Mouse (Mus musculus): Measurements from ENCODE around the gene Cul9.
A peak's percentile ranks its signal among the peaks of the same experiment; 100 is the strongest.
"Not testable (repeated sequence)": the region's sequence is repeated elsewhere in the genome, so short reads cannot be mapped to it uniquely, and the experiment has no call there.

Gene Cul9

DNA sequence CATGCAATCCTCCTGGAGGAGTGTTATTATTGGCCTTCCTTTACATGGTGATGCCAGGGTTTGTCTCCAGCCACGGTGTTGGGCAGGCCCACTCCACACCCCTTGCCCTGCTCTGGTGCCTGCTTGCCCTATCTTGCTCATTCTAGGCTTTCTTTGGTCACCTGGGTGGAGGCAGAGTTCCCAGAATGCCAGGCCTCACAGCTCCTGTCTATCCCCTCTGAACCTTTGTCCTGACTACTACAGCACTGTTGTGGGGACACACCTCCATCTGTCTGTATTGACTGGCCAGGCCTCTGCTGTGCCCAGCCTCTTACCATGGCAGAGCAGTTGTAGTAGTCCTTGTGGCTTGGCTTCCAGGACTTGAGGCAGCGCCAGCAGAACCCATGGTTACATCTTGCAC is 43.4 kb downstream of the Cul9 start:
- no peak for DNase-seq (ENCODE audit: low spot score in 2 of 2)

DNA sequence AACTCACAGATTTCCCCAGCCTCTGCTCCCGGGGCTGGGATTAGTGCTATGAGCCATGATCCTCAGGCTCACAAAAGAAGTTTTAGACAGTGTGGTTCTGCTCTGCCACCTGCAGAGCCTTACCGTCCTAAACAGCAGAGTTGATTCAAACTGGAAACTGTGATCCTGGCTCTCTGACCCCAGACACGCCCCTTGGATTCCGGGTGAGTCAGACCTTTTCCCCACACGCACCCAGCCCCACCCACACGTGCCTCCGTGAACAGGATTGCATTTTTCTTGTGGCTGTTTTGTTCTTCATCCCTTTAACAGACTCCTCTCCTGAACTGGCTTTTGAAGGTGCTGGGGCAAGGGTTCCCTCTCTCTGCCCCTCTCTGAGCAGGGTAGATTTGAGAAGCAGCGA is 48.2 kb downstream of the Cul9 start:
- DNase-seq (ENCODE audit: low spot score in 2 of 2): no peak

DNA sequence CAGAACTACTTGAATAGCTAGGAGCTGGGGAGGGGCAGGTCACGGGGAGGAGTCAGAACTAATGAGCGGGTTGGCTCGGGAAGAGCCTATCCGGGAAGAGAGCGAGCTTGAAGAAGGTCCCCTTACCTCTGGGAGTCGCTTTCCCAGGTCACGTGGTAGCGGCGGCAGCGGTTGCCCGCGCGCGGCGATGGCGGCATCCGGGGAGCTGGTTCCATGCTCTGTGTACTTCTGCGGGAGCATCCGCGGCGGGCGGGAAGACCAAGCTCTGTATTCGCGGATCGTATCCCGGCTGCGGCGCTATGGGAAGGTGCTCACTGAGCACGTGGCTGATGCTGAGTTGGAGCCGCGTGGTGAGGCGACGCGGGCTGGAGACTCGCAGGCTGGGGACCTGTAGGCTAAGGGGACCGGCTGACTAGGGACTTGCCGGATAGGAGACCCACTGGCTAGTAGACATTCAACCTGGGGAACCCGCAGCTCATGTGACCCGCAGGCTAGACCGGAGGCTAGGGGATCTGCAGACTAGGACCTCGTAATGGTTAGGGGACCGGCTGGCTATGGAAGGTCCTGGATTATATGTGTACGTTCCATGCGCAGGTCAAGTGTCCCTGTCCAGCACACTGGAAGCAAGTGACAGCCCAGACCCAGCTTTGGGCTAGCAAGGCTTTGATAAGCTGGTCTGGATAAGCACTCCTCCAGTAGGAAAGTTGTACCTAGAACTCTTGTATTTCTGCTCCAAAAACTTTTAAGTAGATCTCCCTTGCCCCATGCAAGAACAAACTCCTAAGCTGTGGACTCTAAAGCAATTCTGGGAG is 49.4 kb downstream of the Cul9 start, which contains the start of gene Dnph1:
Dnph1 (plus strand) TSS at position 89 of the 812 bp plus-strand sequence.
- DNase-seq (ENCODE audit: low spot score in 2 of 2): peak; percentile 55 to 66

DNA sequence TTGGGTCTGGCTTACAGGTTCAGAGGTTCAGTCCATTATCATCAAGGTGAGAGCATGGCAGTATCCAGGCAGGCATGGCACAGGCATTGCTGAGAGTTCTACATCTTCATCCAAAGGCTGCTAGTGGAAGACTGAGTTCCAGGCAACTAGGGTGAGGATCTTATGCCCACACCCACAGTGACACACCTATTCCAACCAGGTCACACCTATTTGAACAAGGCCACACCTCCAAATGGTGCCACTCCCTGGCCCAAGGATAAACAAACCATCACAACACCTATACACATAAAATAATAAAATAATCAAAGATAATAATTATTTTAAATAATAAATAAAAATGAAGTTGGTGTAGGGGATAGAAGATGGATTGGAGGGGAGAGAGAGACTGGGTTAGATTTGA is 50.1 kb downstream of the Cul9 start:
- not testable (repeated sequence) for DNase-seq (ENCODE audit: low spot score in 2 of 2)

DNA sequence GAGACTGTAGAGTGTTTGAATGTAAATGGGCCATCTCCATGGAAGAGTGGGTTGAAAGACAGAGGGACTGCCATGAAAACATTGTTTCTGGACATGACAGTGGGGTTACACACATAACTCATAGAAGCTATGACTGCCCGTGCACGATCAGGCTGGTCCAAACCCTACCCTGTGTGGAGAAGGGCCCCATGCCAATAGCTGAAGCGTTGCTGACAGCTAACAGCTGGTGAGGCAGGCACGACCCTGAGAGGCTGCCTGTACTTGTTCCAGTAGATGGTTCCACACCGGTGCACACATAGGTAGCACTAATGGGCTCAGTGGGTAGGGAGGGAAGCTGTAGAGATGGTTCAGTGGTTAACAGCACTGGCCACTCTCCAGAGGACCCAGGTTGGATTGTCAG is 50.7 kb downstream of the Cul9 start:
- DNase-seq (ENCODE audit: low spot score in 2 of 2): no peak

DNA sequence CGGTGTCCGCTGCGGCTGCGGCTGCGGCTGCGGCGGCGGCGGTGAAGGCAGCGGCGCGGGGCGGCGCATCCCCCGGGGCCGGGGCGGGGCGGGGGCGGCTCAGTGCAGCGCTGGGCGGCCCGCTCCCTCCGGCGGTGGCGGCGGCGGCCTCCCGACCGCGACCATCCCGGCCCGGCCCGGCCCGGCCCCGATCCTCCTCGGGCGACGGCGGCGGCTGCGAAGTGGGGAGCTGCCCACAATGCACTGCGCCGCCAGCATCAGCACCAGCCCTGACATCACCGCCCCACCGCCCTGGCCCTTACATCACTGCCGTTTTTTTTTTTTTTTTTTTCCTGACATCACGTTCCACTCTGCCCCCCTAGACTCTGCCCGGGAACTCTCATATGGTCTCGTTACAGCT is 58.8 kb downstream of the Cul9 start, which contains the start of gene Ttbk1:
Ttbk1 (minus strand) TSS at position 245 of the 400 bp plus-strand sequence.
- DNase-seq (ENCODE audit: low spot score in 2 of 2): no peak

DNA sequence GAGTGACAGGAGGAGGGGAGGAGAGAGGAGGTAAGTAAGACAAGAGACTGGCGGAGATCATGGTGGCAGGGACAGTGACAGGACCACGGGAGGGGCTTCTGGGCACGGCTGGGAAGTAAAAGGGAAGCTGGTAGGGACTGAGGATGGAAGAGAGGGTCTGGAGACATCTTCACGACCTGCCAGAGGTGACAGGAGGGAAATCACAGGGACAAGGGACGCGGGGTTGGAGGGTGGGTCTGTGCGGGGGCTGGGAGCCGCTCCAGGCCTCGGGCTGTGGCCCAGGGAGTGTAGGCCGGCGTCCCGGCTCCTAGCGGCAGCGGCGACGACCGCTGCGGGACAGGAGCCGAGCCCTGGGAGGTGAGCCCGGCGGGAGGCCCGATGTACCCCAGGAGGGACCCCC is 59.2 kb downstream of the Cul9 start:
- no peak for DNase-seq (ENCODE audit: low spot score in 2 of 2)

DNA sequence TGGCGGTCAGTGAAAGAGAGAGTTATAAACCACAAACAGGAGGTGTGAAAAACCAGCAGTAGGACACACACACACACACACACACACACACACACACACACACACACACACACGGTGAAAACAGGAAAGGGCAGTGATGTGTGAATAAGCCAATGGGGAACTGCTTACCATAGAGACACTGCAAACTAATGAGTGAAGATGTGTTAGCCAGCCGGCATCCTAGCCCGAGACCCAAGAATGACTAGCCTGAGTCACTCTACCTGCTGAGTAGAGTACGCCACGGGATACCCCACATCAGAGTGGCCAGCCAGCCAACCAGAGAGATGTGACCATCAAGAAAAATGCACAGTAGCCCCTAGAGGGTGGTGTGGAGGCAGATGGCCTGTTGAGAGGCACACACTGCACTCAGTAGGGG is 61.7 kb downstream of the Cul9 start:
- DNase-seq (ENCODE audit: low spot score in 2 of 2): no peak

DNA sequence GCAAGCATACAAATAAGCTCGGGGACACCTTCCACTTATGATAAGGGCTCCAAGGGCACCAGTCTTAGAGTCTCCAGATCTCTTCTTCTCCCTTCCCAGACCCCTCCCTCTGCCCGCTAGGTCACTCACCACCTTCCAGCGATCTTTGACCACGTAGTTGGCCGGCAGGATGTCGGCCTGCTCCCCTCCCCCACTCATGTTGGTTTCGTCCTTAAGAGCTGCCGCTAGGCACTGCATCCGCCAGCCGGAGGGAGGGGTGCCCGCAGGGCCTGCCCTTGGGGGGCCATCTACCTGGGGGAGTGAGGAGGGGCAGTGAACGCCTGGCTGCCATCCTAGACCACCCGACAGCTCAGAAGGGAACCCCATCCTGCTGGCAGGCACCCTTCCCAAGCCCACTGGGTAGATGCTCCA is 62.2 kb downstream of the Cul9 start:
- no peak for DNase-seq (ENCODE audit: low spot score in 2 of 2)

DNA sequence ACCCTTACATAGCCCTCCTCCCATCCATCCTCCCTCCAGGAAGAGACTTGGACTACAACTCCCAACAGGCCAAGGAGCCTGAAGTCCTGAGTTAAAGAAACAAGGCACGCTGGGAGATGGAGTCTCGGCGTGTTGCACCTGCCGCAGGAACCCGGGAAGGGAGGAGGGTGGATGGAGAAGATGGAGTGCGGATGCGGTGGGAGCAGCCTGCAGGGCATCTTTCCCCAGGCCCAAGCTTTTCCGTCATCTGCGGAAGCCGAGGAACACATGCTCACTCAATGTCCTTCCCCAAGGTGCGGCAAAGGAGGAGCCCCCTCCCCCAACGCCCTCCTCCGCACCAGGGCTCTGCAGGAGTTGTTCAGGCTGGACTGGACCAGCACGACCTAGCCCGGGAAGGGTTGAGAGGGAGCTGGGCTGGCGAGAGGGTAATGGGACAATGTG is 62.6 kb downstream of the Cul9 start:
- DNase-seq (ENCODE audit: low spot score in 2 of 2): no peak

DNA sequence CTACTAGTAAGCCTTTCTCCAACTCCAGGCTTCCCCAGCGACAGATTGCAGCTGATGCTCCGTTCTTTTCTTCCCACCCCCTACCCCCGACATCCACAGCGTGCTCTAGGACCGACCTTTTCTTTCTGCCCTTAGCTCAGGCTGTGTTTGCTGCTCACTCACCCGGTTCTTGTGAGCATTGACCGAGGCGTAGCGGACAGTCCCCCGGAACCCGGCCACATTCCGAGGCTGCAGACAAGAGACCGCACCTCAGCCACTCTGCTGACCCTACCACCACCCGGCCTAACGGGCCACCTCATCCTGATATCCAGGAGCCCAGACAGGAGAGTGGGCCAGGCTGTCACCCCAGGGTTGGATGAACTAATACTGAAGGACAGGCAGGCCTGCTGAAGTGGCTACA is 68.9 kb downstream of the Cul9 start:
- no peak for DNase-seq (ENCODE audit: low spot score in 2 of 2)

DNA sequence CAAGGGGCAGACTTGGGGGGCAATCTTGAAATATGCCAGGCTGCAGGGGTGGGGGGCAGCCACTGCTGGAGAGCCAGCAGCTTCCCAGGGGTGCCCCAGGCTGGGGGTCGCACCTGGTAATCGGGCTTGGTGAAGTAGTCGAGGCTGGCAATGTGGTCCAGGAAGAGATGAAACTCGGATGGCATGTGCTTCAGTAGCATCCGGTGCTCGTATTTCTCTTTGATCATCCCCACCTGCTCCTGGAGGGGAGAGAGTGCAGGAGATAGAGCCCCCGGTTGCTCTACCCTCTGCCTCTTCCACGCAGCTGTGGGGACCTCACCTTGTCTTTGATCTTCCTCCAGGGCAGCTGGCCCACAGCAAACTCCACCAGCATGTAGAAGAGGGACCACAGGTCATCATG is 69.6 kb downstream of the Cul9 start:
- no peak for DNase-seq (ENCODE audit: low spot score in 2 of 2)

DNA sequence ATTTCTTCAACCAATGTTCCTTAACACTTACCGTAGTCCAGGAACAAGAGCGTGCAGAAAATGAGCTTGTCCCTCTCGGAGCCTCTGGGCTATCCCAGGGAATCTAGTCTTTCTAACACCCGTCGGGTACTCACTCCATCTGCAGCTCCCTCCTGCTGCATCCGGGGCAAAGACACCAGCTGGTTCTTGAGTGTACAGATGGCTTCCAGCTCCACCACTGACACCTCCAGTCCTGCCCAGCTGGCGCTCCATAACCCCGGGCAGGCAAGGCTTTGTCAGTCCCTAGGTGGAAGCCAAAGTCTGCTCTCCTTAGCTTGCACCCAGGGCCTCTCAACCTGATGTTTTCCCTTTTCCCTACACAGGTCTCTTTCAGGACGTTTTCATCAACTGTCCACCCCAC is 78.4 kb downstream of the Cul9 start:
- no peak for DNase-seq (ENCODE audit: low spot score in 2 of 2)

DNA sequence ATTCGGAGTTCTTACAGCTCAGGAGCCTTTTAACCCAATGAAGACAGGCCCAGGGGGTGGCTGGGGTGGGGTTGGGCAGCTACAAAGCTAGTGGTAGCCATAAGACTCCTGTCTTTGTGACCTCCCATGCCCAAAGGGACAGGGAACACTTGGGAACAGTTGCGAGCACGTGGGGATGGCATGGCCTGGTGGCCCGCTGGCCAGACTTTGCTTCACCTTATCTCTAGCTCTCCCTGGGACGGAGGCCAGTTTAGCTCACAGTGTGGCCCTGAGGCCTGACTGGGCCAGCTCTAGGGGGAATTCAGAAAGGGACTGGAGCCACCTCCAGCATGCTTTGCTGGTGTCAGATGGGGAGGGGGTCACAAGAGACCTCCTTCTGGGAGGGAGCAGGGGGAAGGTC is 84.0 kb downstream of the Cul9 start:
- DNase-seq (ENCODE audit: low spot score in 2 of 2): peak; percentile 72 to 76

DNA sequence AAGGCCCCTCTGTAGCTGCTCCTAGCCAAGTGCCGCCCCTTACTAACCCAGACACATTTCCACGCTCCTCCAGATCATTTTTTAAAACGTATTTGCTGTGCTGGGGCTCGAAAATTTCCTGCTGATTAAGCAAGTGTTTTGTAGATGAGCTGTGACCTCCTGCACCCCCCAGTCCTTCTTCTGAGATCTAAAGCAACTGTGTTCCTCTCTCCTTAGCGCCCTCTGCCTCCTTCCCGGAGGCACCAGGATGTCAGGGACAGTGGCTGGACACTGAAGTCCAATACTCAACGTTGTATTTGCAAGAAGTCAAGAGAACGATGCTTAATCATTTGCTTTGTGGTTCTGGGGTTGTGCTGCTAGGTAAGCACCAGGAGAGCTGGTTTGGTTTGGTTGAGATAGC is 84.8 kb downstream of the Cul9 start:
- no peak for DNase-seq (ENCODE audit: low spot score in 2 of 2)

DNA sequence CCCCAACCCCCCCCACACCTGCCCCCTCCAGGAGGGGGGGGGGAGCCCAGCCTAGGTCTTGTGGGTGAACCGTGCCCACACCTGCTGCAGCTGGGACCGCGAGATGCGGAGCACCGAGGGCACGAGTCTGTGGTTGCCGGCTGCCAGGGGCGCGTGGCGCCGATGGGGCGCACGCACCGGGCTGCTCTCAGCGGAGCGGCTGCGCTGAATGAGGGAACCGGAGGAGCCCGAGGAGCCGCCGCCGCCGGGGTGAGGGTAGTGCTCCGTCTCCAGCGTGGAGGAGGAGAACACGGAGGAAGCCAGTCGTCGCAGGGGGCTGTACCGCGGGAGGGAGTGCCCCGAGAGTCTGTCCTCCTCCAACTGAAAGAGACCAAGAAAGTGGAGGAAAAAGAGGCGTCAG is 85.5 kb downstream of the Cul9 start:
- DNase-seq (ENCODE audit: low spot score in 2 of 2): no peak

DNA sequence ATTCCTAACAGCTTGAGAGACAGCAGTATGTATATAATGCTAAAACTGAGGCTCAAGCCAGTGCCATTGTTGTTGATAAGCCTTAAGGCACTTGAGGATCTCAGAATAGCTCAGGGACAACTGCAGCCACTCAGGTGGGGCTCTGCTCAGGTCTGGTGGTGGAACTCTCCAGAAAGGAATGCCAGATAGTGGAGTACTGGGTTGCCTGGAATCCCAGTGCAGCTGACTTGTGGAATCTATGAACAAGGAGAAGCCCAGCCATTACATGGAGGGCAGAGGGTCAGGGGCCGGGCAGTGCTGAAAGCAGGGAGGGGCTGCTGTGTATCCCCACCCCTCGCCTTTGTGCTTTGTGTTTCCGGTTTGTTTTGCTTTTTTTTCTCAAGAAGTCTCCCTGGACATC is 87.7 kb downstream of the Cul9 start:
- peak in 1 of 2 experiments; percentile 35 for DNase-seq (ENCODE audit: low spot score in 2 of 2)

DNA sequence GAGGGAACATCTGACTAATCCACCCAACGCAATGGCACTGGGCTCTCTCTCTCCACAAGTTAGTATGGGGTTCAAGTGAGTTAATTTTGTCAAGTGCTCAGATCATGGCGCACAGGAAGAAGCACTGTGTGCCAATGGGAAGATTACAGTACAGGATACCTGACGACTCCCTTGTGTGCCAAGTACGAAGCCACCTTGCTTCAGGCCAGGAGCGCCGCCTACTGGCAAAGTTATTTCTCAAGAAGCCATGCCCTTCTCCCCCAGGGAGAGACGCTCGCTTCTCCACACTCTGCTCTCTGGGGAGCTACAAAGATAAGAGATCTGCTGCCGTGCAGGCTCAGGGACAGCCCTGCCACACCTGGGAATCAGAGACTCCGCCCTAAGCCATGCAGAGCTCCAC is 88.4 kb downstream of the Cul9 start:
- DNase-seq (ENCODE audit: low spot score in 2 of 2): no peak

DNA sequence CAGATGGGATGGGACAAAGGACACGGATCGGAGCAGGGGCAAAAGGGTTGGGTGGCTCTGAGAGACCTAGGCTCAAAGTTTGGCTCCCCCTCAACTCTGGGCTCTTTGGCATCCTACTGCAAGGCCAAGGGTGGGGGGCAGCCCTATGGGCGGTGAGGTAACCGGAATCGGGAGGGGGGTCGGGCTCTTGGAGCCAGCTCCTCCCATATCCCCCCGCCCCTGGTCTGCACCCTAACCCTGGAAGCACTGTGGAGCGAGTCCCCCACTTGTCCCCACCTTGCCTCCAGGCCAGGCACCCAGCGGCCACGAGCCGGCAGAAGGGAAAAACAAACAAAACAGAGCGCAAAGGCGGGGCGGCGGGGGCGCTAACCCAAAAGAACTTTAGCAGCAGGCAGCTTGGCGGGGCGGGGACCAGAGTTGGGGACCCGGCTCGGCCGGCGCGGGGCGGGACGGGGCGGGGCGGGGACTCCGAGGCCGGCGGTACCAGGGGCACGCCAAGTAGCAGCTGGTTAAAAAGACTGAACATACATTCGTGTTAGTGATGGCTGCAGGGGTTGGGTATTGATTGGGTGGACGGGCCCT is 91.0 kb downstream of the Cul9 start:
- DNase-seq (ENCODE audit: low spot score in 2 of 2): no peak

DNA sequence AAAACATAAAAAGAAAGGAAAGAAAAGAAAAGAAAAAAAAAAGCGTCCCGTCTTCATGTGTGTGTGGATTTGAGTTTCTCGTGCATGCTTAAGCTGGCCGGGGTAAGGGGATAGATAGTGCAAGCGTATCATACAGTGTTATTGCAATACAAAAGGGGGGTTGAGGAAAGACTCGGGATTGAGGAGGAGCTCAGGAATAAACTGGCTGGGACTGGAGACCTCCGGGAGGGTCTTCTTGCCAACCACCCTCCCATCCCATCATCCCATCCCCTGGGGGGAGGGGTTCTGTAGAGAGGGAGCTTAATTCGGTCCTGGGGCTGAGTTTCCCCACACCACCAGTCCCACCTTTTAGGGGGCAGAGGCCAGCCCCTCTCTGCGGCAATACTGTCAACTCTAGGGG is 91.6 kb downstream of the Cul9 start:
- DNase-seq (ENCODE audit: low spot score in 2 of 2): no peak

DNA sequence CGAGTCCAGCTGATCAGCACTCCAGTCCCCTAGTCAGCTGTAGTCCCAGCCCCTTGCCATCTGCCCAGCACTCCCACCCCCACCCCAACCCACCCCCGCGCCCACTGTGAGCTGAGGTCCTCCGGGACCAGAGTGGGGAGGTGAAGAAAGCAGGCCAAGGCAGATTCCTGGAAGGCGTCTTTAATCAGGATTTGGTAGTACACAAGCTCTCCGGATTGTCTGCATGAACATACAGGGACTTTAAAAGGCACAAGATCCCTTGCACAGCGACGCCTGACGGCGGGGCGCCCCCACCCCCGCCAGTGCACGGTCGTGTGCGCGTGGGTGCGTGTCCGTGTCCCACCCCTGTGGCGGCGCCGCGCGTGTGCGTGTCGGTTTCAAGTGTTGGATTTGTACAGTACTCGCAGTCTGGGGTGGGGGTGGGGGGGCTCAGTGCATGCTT is 92.2 kb downstream of the Cul9 start:
- DNase-seq (ENCODE audit: low spot score in 2 of 2): no peak

DNA sequence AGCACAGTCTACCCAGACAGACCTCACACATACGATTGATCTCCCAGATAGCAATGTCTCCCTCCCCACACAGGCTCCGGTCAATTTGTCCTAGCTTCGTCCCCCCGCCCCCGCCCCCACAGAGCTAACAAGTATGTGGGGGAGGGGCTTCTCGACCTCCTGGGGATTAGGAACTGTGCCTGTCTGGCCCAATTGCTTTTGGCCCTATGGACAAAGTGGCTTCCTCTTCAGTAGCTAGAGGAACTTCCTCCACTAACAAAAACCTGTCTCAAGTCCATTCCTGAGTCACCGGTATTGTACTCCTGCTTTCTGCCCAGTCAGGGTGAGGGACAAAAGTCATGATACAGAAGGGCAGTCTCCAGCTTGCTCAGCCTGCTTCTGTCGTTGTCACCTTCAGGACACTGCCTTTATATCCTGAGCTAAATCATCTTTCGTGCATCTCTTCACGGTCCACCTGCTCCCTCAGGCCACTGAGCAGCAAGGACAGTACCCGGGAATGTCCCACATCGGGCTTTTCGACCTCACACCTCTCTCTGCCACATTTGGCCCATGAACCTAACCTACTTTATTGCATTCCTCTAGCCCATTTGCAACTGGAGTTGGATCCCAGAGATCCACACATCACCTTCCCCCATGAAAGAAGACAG is 92.8 kb downstream of the Cul9 start:
- DNase-seq (ENCODE audit: low spot score in 2 of 2): no peak

DNA sequence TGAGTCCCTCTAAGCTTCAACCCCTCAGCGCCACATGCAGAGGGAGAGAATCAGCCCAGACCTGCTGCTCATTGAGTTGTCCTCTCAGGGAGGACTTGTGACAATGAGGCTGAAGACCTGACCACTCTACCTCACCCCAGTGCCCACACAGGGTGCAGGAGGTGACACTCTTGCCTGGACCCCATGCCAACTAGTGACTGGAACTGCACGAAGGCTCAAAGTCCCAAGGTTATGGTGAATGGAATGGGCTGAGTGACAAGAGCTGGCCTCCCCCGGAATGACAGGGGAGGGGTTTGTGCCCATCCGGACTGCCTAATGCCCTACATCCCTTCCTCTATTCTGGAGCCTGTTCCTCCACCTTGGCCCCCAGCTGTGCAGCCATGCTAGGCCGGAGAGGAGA is 93.5 kb downstream of the Cul9 start:
- DNase-seq (ENCODE audit: low spot score in 2 of 2): no peak
